Mouse (Mus musculus): ENCODE data around the gene Tyw1. TPM values are rescaled to one million over a fixed set of nuclear protein-coding genes. Genes with fewer than 3 reads are reported as not detected.

Tyw1 gene
- polyA plus RNA-seq, 1 experiment from 2014 or later, result 21.7 TPM

DNA sequence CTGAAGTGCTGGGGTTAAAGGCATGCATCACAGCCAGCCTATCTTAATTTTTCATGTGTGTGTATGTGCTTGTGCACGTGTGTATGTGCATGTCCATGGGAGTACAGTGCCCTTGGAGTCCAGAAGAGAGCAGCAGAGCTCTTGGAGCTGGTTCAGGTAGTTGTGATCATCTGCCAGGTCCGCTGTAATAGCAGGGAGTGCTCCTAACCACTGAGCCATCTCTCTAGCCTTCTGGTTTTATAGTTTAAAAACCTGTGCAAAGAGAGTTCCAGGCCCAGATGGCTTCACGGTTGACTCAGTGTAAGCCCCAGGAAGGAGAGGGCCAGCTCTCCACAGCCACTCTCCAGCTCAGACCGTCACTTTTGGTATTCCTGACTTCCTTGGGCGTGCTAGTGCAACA lies 64.4 kb downstream of the Tyw1 start:
- Histone ChIP-seq H3K4me3 (replicated peaks) (no peak overlapping the region), H3K27me3 (no peaks in the 10 kb centered on the region), H3K36me3 (peaks cover 12% of the 10 kb centered on the region), H3K4me1 (no peaks in the 10 kb centered on the region), H3K4me2 (replicated peaks) (no peak overlapping the region), H3K27ac (replicated peaks) (no peak overlapping the region), H3K9me3 (replicated peaks) (no peaks in the 10 kb centered on the region; the same call in 1 of the 2 replicates), H3K9ac (no peak overlapping the region)
- WGBS, result 88% methylated on average over 5 of the region's 5 CpGs
- ATAC-seq (ENCODE audit: insufficient number of reproducible peaks, low FRiP score, low TSS enrichment, low read depth), result no peak

DNA sequence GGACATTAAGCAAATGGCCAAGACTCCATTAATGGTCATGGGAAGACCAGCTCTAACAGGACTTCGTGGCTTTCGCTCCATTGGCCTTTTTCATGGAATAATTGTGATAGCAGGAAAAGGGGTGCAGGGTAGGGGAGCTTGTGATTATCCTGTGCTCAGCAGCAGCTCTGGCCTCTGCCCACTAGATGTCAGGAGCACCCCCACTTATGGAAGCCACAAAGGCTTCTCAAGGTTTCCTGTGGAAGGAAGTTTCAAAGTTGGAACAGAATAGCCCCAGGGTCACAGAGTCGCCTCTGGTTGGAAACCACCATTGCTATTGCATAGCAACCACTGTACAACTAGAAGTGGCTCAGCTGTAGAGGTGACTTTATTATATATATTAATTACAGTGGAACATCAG lies 65.1 kb downstream of the Tyw1 start:
- WGBS, result 69% methylated on average over 3 of the region's 3 CpGs
- H3K9me3 ChIP-seq (replicated peaks), result no peaks in the 10 kb centered on the region; the same call in 1 of the 2 replicates
- H3K9ac ChIP-seq, result no peak overlapping the region
- H3K4me1 ChIP-seq, result no peaks in the 10 kb centered on the region
- no peak overlapping the region for H3K27ac ChIP-seq (replicated peaks)
- H3K36me3 ChIP-seq, result peaks cover 18% of the 10 kb centered on the region
- H3K4me2 ChIP-seq (replicated peaks), result no peak overlapping the region
- ATAC-seq (ENCODE audit: insufficient number of reproducible peaks, low FRiP score, low TSS enrichment, low read depth), result no peak
- no peak overlapping the region for H3K4me3 ChIP-seq (replicated peaks)
- no peaks in the 10 kb centered on the region for H3K27me3 ChIP-seq

DNA sequence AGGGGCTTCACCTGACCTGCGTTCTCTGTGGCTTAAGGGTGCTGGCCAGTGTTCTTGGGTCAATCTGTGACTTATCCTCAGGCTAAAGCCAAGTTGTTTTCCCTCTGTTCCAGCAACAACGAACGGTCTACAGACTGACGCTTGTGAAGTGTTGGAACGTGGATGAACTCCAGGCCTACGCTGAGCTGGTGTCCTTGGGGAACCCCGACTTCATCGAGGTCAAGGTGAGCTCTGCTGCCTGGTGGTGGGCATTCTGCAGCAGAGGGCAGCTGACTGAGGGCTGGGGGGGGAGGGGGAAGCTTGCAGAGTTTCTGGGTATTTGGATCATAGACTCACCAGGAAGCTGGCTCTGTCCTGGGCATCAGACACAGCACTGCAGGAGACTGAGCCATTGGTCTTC lies 70.1 kb downstream of the Tyw1 start:
- Histone ChIP-seq H3K27ac (replicated peaks) (no peak overlapping the region), H3K27me3 (no peaks in the 10 kb centered on the region), H3K4me3 (replicated peaks) (no peak overlapping the region), H3K9ac (no peak overlapping the region), H3K4me1 (no peaks in the 10 kb centered on the region), H3K36me3 (peaks cover 31% of the 10 kb centered on the region), H3K9me3 (replicated peaks) (no peaks in the 10 kb centered on the region; the same call in 1 of the 2 replicates), H3K4me2 (replicated peaks) (no peak overlapping the region)
- WGBS, result 97% methylated on average over 8 of the region's 8 CpGs
- ATAC-seq (ENCODE audit: insufficient number of reproducible peaks, low FRiP score, low TSS enrichment, low read depth), result no peak

DNA sequence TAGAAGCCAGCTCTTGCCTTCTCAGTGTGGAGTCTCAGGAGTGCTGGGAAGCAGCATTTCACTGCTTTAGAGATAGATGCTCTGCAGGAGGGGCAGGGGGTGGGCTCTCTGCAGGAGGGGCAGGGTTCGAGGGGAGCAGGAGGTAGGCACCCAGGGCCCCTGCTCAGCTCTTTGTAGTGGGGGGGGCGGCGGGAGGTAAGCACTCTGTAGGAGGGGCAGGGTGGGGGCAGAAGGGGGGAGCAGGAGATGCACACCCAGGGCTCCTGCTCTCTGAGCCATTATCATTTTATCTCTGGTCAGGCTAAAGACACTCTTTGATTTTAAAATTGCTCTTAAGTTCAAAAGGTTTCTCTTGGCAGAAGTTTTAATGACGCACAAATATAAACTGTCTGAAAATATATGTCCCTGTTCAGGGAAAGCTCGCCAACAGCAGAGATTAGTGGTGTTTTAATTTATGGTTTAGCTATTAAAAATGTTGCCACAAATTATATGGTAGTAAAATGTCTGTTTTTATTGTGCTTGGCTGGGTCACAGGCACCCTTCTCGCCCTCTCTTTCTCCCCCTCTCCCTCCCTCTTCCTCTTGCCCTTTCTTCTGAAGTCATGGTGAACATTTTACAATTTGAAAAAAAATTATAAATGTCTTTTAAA lies 72.3 kb downstream of the Tyw1 start:
- Histone ChIP-seq H3K9me3 (replicated peaks) (no peaks in the 10 kb centered on the region; the same call in 1 of the 2 replicates), H3K9ac (no peak overlapping the region), H3K4me2 (replicated peaks) (no peak overlapping the region), H3K27ac (replicated peaks) (no peak overlapping the region), H3K4me1 (no peaks in the 10 kb centered on the region), H3K27me3 (no peaks in the 10 kb centered on the region), H3K36me3 (peaks cover 31% of the 10 kb centered on the region), H3K4me3 (replicated peaks) (no peak overlapping the region)
- 75% methylated on average over 6 of the region's 6 CpGs for WGBS
- ATAC-seq (ENCODE audit: insufficient number of reproducible peaks, low FRiP score, low TSS enrichment, low read depth), result no peak

DNA sequence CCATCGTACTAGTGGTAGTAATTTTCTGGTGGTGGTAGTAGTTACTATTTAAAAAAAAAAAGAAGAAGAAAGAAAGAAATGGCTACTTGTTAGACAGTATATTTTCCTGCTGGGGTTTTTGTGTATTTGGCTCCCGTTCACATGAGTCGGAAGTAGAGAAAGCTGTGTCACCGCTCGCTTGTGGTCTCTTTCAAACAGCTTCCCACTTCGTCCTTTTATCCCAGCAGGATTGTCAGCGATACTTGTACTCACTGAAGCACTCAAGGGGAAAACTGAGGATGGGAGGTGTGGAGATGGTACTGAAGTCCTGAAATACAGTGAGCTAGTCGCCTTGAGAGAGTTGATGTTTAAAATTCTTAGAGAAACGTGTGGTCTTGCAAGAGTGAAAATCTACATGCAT lies 72.9 kb downstream of the Tyw1 start:
- Histone ChIP-seq H3K36me3 (peaks cover 31% of the 10 kb centered on the region), H3K4me1 (no peaks in the 10 kb centered on the region), H3K9ac (no peak overlapping the region), H3K27me3 (no peaks in the 10 kb centered on the region), H3K9me3 (replicated peaks) (no peaks in the 10 kb centered on the region; the same call in 1 of the 2 replicates), H3K4me3 (replicated peaks) (no peak overlapping the region), H3K4me2 (replicated peaks) (no peak overlapping the region), H3K27ac (replicated peaks) (no peak overlapping the region)
- no peak for ATAC-seq (ENCODE audit: insufficient number of reproducible peaks, low FRiP score, low TSS enrichment, low read depth)
- 86% methylated on average over 9 of the region's 9 CpGs for WGBS

DNA sequence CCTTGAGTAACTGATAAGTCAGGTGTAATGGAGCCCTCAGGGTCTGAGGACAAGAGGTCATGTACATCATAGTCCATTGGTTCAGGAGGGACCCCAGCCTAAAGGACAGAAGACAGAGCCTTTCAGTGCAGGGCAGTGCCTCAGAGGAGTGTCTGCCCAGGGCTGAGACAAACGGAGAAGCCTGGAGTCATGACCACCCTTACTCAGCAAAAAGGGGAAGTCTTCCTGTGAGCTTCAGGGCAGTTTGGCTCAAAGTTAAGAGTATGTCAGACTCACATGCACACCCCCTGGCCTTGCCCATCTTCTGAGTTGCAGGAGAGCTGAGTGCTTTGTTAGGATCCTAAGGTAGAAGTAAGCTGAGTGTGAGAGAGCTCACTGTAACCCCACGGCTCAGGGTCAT lies 74.5 kb downstream of the Tyw1 start:
- ATAC-seq (ENCODE audit: insufficient number of reproducible peaks, low FRiP score, low TSS enrichment, low read depth), result no peak
- H3K9ac ChIP-seq, result no peak overlapping the region
- peaks cover 29% of the 10 kb centered on the region for H3K36me3 ChIP-seq
- no peaks in the 10 kb centered on the region for H3K9me3 ChIP-seq (replicated peaks)
- no peak overlapping the region for H3K27ac ChIP-seq (replicated peaks)
- H3K4me3 ChIP-seq (replicated peaks), result no peak overlapping the region
- H3K4me1 ChIP-seq, result no peaks in the 10 kb centered on the region
- 82% methylated on average over 2 of the region's 2 CpGs for whole genome bisulfite sequencing
- no peak overlapping the region for H3K4me2 ChIP-seq (replicated peaks)
- H3K27me3 ChIP-seq, result no peaks in the 10 kb centered on the region

DNA sequence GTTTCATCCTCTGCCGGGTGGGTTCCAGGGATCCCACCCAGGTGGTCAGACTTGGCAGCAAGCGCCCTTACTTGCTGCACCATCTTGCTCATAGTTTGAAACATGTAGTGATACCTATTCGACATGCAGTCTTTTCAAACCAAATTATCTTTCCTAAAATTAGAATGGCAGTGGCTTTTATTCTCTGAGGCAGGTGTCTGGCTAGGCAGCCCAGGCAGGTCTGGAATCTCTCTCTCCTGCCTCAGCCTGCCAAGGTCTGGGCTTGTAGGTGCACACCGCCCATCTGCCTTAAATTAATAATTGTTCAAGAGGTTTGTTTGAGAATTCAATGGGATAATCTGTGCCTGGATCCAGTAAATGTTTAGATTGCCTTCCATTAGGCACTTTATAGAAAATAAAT lies 75.4 kb downstream of the Tyw1 start:
- H3K9ac ChIP-seq, result no peak overlapping the region
- no peak overlapping the region for H3K4me2 ChIP-seq (replicated peaks)
- no peak for ATAC-seq (ENCODE audit: insufficient number of reproducible peaks, low FRiP score, low TSS enrichment, low read depth)
- H3K4me3 ChIP-seq (replicated peaks), result no peak overlapping the region
- H3K27me3 ChIP-seq, result no peaks in the 10 kb centered on the region
- 80% methylated on average over 4 of the region's 4 CpGs for WGBS
- H3K4me1 ChIP-seq, result no peaks in the 10 kb centered on the region
- peaks cover 29% of the 10 kb centered on the region for H3K36me3 ChIP-seq
- H3K27ac ChIP-seq (replicated peaks), result no peak overlapping the region
- no peaks in the 10 kb centered on the region for H3K9me3 ChIP-seq (replicated peaks)

DNA sequence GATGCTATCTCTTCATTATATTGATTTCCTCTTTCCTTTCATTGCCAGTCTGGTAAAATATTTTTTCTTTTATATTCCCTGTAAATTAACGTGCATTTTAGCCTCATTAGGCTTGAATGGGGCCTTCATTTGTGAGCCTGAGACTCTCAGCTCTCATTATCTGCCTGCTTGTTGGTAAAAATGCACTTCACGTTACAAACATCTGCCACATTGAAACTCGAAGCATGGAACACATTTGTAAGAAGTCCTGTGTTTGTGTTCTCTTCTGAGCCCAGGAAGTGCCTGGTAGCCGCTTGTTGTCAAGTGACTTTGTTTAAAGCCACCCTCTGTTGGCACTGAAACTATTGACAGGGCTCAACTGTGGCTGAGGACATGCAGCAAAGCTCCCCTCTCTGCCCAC lies 75.8 kb downstream of the Tyw1 start:
- ATAC-seq (ENCODE audit: insufficient number of reproducible peaks, low FRiP score, low TSS enrichment, low read depth), result no peak
- WGBS, result 64% methylated on average over 4 of the region's 4 CpGs
- H3K27me3 ChIP-seq, result no peaks in the 10 kb centered on the region
- H3K9me3 ChIP-seq (replicated peaks), result no peaks in the 10 kb centered on the region
- peaks cover 30% of the 10 kb centered on the region for H3K36me3 ChIP-seq
- no peak overlapping the region for H3K9ac ChIP-seq
- no peak overlapping the region for H3K4me2 ChIP-seq (replicated peaks)
- no peaks in the 10 kb centered on the region for H3K4me1 ChIP-seq
- no peak overlapping the region for H3K27ac ChIP-seq (replicated peaks)
- no peak overlapping the region for H3K4me3 ChIP-seq (replicated peaks)

DNA sequence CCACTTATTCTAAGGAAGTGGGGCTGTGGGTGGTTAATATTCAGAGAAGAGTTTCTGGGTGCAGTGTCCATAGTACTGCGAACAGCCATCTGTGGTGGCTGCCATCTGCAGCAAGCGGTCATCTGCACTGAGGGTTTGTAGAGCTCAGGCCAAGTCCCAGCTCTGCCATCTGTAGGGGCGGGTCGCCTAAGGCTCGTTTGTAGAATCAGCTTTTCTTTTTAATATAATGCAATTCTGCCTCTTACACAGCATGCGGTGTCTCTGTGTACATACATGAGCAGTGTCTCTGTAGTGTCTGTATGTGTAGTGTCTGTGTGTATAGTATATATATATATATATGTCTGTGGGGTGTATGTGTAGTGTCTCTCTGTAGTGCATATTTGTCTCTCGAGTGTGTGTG lies 78.1 kb downstream of the Tyw1 start:
- no peak overlapping the region for H3K27ac ChIP-seq (replicated peaks)
- H3K36me3 ChIP-seq, result peaks cover 24% of the 10 kb centered on the region
- H3K4me3 ChIP-seq (replicated peaks), result no peak overlapping the region
- no peak overlapping the region for H3K4me2 ChIP-seq (replicated peaks)
- no peaks in the 10 kb centered on the region for H3K4me1 ChIP-seq
- 87% methylated on average over 7 of the region's 7 CpGs for WGBS
- H3K9ac ChIP-seq, result no peak overlapping the region
- no peak for ATAC-seq (ENCODE audit: insufficient number of reproducible peaks, low FRiP score, low TSS enrichment, low read depth)
- H3K9me3 ChIP-seq (replicated peaks), result no peaks in the 10 kb centered on the region
- H3K27me3 ChIP-seq, result no peaks in the 10 kb centered on the region

DNA sequence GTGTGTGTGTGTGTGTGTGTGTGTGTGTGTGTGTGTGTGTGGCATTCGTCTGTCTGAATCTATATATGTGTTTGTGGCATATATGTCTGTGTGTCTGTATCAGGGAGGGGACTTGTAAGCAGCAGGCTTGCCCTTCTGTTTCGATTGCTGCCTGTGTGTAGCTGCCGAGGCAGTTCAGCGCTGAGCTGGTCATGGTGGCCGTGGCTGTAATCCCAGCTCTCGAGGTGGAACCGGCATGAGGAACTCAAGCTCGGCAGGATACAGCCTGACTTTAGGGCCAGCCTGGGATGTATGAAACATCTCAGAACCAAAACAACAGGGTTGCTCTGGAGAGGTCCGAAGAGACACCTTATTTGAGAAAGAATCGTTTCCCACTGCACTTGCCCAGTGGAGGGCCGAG lies 78.6 kb downstream of the Tyw1 start:
- H3K9me3 ChIP-seq (replicated peaks), result no peaks in the 10 kb centered on the region
- no peak overlapping the region for H3K4me3 ChIP-seq (replicated peaks)
- H3K27me3 ChIP-seq, result no peaks in the 10 kb centered on the region
- WGBS, result 94% methylated on average over 11 of the region's 11 CpGs
- H3K27ac ChIP-seq (replicated peaks), result no peak overlapping the region
- H3K9ac ChIP-seq, result no peak overlapping the region
- peaks cover 22% of the 10 kb centered on the region for H3K36me3 ChIP-seq
- ATAC-seq (ENCODE audit: insufficient number of reproducible peaks, low FRiP score, low TSS enrichment, low read depth), result no peak
- no peaks in the 10 kb centered on the region for H3K4me1 ChIP-seq
- no peak overlapping the region for H3K4me2 ChIP-seq (replicated peaks)

DNA sequence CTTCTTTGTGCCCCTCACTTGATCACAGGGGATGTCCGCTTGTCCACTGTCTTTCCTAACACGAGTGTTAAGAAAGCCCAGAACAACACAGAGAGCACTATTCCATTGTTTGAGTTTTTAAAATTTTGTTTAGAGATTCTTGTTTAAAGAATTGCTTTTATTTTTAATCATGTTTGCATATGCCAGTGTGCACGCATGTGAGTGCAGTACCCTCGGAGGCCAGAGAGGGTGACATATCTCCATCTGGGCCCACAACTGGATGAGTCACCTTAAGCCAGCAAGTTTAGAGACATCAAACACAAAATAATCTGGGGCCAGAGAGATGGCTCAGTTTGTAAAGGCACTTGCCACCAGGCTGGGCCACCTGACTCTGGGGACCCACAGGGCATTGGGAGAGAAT lies 80.0 kb downstream of the Tyw1 start:
- Histone ChIP-seq H3K9ac (no peak overlapping the region), H3K4me2 (replicated peaks) (no peak overlapping the region), H3K4me1 (no peaks in the 10 kb centered on the region), H3K27ac (replicated peaks) (no peak overlapping the region), H3K9me3 (replicated peaks) (no peaks in the 10 kb centered on the region), H3K27me3 (no peaks in the 10 kb centered on the region), H3K4me3 (replicated peaks) (no peak overlapping the region), H3K36me3 (peaks cover 24% of the 10 kb centered on the region)
- 95% methylated on average over 4 of the region's 4 CpGs for WGBS
- no peak for ATAC-seq (ENCODE audit: insufficient number of reproducible peaks, low FRiP score, low TSS enrichment, low read depth)

DNA sequence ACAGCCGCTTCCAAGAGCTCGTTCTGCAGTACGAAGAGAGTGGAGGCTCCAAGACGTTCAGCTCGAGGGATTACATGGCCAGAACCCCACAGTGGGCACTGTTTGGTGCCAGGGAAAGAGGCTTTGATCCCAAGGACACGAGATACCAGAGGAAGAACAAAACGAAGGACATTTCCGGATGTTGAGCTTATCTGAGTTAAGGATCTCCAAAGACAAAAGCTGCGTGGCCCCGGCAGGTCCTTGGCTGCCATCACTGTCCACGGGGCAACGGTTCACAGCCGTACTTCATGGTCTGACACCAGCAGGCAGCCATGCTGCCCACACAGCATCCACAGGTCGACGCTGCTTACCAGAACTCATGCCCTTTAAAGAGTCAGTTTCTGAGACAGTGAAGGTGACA lies 85.2 kb downstream of the Tyw1 start:
- Histone ChIP-seq H3K4me1 (no peaks in the 10 kb centered on the region), H3K27ac (replicated peaks) (no peak overlapping the region), H3K9ac (no peak overlapping the region), H3K4me3 (replicated peaks) (no peak overlapping the region), H3K4me2 (replicated peaks) (no peak overlapping the region), H3K36me3 (peaks cover 42% of the 10 kb centered on the region), H3K9me3 (replicated peaks) (no peaks in the 10 kb centered on the region), H3K27me3 (no peaks in the 10 kb centered on the region)
- 93% methylated on average over 15 of the region's 15 CpGs for WGBS
- ATAC-seq (ENCODE audit: insufficient number of reproducible peaks, low FRiP score, low TSS enrichment, low read depth), result no peak
